Mouse (Mus musculus) spleen, adult 12 weeks (tissue): Measurements from ENCODE around the gene Coro1c.
A peak's percentile ranks its signal among the peaks of the same experiment; 100 is the strongest.

Experiments used
- DNase-seq: peaks from one replicate; pipeline ENCODE4 v3.0.0; 2022; ENCODE audit warnings: low spot score

Gene Coro1c

DNA sequence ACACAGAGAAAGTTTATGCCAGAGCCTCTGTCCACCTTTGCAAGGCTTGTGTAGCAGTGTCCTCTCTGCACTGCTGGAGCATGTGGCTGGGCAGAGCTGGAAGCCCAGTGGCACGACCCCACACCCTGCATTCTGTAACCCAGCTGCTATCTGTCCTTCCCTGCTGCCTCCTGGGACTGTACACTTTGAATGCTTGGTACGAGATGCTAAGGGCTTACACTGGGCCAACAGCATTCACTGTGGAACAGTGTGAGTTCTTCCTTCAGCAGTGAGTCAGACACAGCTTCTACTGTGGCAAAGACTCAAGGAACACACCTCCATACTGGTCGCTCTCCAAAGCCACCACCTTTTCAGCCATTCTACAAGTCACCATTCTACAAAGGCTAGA is 25.2 kb downstream of the Coro1c start:
- DNase-seq: no peak

DNA sequence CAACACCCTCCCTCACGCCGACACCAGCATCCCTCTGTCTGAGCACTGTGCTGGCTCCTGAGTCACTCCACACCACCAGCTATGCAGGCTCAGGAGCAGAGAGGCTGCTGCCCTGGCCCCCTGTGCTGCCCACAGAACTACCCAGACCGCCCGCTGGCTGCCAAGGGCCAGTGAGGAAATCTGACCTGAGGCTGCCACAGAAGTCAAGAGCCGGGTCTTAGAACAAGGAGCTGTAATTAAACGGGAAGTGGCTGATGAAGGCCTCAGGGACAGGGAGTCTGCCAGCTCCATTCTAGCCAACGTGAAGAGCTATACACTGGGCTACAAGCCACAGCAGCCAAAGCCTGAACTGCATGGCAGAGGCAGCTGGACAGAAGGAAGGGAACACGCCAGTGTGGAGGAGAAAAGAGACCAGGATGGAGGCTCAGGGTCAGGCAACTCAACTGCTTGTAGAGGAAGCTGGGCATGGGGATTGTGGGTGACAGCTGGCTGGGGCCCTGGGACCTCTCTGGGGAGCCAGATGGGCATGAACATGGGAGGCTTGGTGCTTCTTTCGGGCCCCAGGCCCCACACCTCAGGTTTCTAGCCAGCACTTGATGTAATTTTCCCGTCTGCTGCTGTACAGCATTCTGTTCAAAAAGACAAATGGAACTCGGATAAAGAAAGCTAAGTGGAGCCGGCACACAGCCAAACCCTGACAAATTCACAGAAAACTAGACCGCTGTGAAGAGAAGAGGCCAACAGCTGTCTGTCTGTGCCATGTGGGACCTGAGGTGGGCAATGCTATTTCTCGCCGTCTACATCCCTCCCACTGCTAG is 25.8 kb downstream of the Coro1c start:
- DNase-seq: no peak

GRCm38 (mm10) chr5:113881136-113881535 is 27.4 kb downstream of the Coro1c start:
- DNase-seq: no peak

- DNase-seq: no peak
Measured at GRCm38 (mm10) chr5:113878943-113879617, 29.5 kb downstream of the Coro1c start.

- DNase-seq: no peak
Measured at GRCm38 (mm10) chr5:113877565-113877964, 31.0 kb downstream of the Coro1c start.

DNA sequence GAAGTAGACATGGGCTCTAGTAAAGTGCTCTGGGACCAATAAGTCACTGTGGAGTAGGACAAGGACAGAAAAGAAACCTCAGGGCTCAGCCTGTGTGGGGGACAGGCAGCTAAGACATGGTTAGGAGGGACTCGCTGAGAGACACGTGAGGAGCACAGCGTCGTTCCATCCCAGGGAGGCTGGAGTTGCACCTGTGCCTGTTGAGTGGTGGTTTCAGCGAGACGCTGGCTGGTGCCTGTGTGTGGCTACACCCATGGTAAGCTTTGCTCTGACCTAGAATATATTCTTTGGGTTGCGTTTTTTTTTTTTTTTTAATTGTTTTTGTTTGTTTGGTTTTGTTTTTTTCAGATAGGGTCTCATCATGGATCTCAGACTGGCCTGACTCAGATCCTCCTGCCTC is 32.4 kb downstream of the Coro1c start:
- DNase-seq: no peak

- no peak for DNase-seq
Measured at GRCm38 (mm10) chr5:113875625-113876024, 32.9 kb downstream of the Coro1c start.

DNA sequence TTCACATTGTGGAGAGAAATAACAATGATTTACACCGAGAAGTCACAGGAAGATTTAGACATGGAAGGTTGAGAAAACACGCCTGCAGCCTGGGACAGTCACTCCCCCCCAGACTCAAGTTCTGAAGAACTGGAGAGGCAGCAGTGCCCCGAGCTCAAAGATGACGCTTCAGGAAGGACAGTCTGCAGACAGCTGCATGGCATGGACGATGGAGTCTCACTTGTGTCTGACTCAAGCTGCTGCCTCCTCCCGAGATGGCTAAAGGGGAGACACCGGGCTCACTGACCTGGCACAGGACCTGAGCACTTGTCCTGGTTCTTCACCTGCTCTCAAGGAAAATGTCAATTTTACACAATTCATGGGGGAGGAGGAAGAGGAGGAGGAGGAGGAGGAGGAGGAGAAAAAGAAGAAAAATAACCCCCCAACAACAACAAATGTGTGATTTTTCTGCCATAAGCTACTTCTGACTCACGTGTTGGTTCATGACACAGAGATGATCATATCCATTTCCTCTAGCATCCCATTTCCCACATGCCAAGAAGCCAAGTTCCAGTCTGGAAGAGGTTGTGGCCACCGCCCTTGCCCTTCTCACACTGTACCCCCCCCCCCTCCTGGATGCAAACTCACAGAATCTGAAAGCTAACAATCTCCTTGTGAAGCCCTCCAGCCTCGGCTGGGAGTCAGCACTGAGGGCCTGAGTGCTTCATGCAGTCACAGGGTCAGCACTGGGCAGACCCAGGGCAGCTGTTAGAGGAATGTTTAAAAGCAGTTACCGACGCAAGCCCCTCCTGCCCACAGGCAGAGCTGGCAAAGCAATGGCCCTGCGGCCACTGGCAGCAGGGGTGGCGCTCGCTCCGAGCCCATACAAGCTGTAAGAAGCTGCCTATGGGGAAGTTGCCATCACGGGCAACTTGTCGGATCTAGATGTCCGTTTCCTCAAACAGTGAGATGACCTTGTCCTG is 34.2 kb downstream of the Coro1c start:
- no peak for DNase-seq

- DNase-seq: no peak
Measured at GRCm38 (mm10) chr5:113872936-113873912, 35.3 kb downstream of the Coro1c start.

DNA sequence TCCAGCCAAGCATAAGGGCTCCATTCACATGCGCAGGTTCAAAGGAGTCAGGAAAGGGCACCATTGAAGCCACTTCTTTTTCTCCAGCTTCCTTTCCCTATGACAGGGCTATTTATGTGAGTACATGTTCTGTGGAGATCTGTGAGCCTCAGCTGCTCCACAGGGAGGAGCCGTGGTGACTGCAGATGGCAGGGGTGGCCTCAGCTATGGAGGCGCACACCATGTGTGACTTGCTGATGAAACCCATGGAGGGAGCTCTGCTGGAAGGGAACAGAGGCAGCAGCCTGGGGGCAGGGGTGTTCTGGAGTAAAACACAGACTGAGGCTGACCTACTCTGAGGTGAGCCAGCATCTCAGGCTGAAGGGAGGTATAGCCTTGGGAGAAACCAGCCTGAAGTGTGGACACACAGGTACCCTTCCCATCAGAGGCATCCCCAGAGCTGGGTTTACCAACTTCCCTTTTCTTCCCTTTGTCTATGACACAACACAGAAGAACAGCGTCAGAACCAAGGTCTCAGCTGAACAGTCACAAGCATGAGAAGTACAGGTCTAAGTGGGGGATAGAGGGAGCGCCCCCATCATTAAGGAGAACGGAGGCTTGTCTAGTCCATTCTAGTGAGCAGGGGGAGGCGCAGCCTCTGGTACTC is 36.5 kb downstream of the Coro1c start:
- no peak for DNase-seq

- DNase-seq: no peak
Measured at GRCm38 (mm10) chr5:113870393-113871040, 38.0 kb downstream of the Coro1c start.

DNA sequence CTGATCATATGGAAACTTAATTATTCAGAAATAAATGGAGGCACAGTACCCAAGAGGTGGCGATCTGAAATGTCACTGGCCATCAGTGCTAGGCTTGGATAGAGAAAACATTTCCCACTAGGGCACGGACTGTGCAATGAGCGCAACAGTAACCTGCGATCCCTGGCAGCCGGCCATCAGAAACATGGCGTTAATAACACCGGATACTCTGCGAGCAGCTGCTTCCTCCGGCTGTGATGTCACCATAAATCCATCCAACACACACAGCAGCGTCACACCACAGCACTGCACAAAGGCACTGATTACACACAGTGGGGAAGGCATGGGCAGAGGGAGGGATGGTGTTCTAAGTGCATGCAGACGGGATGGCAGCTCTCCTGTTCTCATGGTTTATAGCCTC is 39.4 kb downstream of the Coro1c start:
- no peak for DNase-seq

DNA sequence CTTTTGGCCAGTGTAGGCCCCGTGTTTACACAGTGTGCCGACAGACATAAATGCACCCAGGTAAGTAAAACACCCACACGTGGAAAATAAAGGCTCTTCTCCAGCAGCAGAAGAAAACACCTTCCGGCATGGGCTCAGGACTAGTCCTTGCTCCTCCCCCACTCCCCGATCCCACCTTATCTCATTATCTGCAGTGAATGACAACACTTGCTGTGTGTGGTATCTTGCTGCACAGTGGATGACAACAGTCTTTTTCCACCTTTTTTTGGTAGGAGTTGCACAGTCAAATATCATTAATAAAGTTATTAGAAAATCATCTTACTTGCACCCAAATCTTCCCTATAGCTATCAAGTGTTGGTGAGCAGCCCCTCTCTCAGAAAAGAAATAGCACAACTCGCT is 43.6 kb downstream of the Coro1c start:
- DNase-seq: no peak

- DNase-seq: no peak
Measured at GRCm38 (mm10) chr5:113863994-113864393, 44.6 kb downstream of the Coro1c start.

- no peak for DNase-seq
Measured at GRCm38 (mm10) chr5:113862418-113862817, 46.1 kb downstream of the Coro1c start.

DNA sequence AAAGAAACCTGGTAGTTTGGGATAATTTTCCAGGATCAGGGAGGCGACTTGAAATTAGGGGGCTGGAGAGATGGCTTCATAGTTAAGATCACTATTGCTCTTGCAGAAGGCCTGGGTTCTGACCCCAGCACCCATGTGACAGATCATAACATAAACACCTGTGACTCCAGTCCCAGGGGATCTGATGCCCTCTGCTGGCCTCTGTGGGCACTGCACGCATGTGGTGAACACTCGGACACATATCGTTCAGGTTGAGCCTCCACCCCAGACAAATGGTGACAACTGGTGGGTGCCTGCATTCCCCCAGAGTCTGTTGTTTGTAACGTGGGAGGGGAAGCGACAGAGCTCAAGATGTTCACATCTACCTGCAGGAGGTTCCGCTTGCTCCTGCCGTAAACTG is 47.3 kb downstream of the Coro1c start:
- DNase-seq: peak; percentile 31

- no peak for DNase-seq
Measured at GRCm38 (mm10) chr5:113858971-113859370, 49.6 kb downstream of the Coro1c start.

- no peak for DNase-seq
Measured at GRCm38 (mm10) chr5:113858550-113858949, 50.0 kb downstream of the Coro1c start.

DNA sequence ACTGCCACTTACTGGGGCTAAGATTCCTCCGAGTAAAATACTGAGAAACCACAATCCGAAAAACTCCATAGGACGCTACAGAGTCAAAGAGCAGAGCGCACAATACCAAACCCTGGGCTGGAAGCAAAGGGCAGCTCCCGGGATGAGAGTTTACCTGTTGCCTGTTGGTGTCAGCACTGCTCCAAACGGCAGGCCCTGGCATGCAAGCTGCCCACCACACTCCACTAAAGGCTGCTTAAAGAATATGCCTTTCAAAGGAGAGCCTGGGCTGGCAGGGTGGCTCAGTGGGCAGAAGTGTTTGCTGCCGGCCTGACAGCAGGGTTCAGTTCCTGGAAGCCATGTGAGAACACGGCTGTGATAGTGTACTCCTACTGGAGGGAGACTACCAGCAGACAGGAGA is 50.9 kb downstream of the Coro1c start:
- no peak for DNase-seq

DNA sequence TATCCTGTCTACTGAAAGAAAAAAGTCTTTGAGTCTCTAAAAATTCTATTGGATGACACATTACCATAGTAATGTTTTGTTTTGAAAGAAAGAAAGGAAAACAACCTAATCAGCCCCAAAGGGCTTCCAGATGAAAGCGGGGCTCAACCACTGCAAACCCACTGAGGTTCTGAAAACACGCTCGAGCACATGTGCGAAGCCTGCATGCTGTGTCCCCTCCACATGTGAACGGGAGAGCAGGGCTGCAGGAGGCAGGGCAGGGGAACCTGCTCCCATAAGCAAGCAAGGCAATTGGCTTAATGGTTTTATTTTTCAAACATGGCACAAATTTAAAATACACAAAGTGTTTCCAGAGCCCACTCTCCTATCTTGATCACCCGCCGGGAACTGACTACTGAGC is 51.9 kb downstream of the Coro1c start:
- DNase-seq: no peak
